Mouse (Mus musculus): ENCODE data around the gene Fam222a. TPM values are rescaled to one million over a fixed set of nuclear protein-coding genes. Genes with fewer than 3 reads are reported as not detected.
A peak's percentile ranks its signal among the peaks of the same experiment; 100 is the strongest.

Fam222a gene
- total and polyA plus RNA-seq, 2 experiments from 2014 or later = 1.3 to 5.0 TPM

DNA sequence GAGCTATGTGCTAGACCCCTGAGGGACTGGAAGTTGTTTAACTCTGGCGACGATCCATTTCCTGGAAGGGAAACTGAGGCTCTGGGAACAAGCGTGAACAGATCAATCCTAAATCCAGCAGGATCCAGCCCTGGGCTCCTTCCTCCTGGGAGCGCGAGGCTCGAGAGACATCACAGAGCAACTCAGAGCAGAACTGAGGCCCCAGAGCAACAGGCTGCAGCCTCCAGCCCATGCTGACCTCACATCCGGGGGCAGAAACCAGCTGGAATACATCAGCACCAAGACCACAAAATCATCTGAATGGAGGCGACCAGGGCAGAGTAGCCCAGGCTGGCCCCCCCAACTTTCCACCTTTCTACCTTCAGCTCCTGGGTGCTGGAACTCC, 29.8 kb upstream of the Fam222a start:
- WGBS = 20% methylated on average over 8 of the region's 8 CpGs
- Histone ChIP-seq H3K4me2 (ENCODE audit: low read depth, low read length) (0 out of 2 replicates have a peak overlapping the region, but pooled peaks have one; percentile 11), H3K9me3 (replicated peaks; ENCODE audit: control insufficient read depth, low read length) (no peaks in the 10 kb centered on the region), H3K36me3 (replicated peaks; ENCODE audit: control insufficient read depth, insufficient read depth, low read length) (no peaks in the 10 kb centered on the region), H3K4me3 (ENCODE audit: low read depth, low read length) (no peak overlapping the region), H3K27me3 (ENCODE audit: control insufficient read depth, insufficient read depth, low read length) (peaks cover 16% of the 10 kb centered on the region), H3K9ac (replicated peaks; ENCODE audit: low read depth, low read length) (no peak overlapping the region), H3K27ac (ENCODE audit: low read depth) (no peak overlapping the region), H3K4me1 (ENCODE audit: control insufficient read depth, insufficient read depth) (peaks cover 14% of the 10 kb centered on the region)
- DNase-seq (ENCODE audit: low spot score) (no peak), ATAC-seq (ENCODE audit: insufficient read depth, low read depth) (no peak)
- no peak for TF ChIP-seq CTCF (IDR thresholded peaks at IDR 0.05; ENCODE audit: low read depth)
- no peak for TF ChIP-seq EP300 (IDR thresholded peaks at IDR 0.05; ENCODE audit: low read depth)

DNA sequence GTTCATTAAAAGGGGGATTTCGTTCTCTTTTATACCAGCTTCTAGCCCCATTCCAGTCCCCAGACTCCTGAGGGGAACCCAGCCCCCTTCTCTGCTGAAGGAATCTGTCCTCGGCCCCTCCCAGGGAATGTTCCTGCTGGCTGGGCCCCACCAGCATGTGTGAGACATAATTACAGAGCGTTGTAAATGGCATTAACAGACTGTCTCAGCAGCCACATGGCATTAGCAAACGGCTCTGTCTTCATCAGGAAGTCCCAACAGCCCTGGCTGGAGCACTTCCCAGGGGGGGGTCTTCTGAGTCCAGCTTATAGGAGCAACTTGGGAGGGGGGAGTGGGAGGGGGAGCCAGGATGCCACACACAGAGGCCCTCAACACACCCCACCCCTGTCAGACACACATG, 29.1 kb upstream of the Fam222a start:
- Histone ChIP-seq H3K4me2 (ENCODE audit: low read depth, low read length) (no peak overlapping the region), H3K4me3 (ENCODE audit: low read depth, low read length) (no peak overlapping the region), H3K27ac (ENCODE audit: low read depth) (no peak overlapping the region), H3K9ac (replicated peaks; ENCODE audit: low read depth, low read length) (no peak overlapping the region), H3K9me3 (replicated peaks; ENCODE audit: control insufficient read depth, low read length) (no peaks in the 10 kb centered on the region), H3K36me3 (replicated peaks; ENCODE audit: control insufficient read depth, insufficient read depth, low read length) (no peaks in the 10 kb centered on the region), H3K4me1 (ENCODE audit: control insufficient read depth, insufficient read depth) (peaks cover 14% of the 10 kb centered on the region), H3K27me3 (ENCODE audit: control insufficient read depth, insufficient read depth, low read length) (peaks cover 16% of the 10 kb centered on the region)
- ATAC-seq (ENCODE audit: insufficient read depth, low read depth) (no peak), DNase-seq (ENCODE audit: low spot score) (no peak)
- 47% methylated on average over 4 of the region's 4 CpGs for WGBS
- TF ChIP-seq EP300 (IDR thresholded peaks at IDR 0.05; ENCODE audit: low read depth) (no peak), CTCF (IDR thresholded peaks at IDR 0.05; ENCODE audit: low read depth) (no peak)

DNA sequence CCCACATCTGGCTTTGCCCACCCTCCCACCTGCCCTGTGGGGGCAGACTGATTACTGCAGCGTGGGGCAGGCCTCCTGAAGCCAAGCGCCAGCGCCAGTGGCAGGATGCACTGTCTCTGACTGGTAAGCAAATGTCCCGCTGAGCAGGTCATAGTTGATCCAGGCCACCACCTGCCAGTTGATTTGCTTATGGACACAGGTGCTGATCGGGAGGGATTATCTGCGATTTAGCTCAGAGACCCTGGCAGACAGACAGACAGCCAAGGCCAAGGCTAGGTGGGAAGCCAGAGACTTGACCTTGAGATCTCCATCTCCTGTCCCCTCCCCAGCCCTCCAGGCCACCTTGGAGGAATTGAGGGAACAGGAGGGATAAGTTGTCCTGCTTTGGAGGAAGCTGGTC, 28.1 kb upstream of the Fam222a start:
- H3K4me1 ChIP-seq (ENCODE audit: control insufficient read depth, insufficient read depth) = peaks cover 14% of the 10 kb centered on the region
- DNase-seq (ENCODE audit: low spot score) (no peak), ATAC-seq (ENCODE audit: insufficient read depth, low read depth) (no peak)
- H3K4me3 ChIP-seq (ENCODE audit: low read depth, low read length) = no peak overlapping the region
- H3K9ac ChIP-seq (replicated peaks; ENCODE audit: low read depth, low read length) = no peak overlapping the region
- no peaks in the 10 kb centered on the region for H3K36me3 ChIP-seq (replicated peaks; ENCODE audit: control insufficient read depth, insufficient read depth, low read length)
- H3K4me2 ChIP-seq (ENCODE audit: low read depth, low read length) = no peak overlapping the region
- H3K9me3 ChIP-seq (replicated peaks; ENCODE audit: control insufficient read depth, low read length) = no peaks in the 10 kb centered on the region
- 79% methylated on average over 6 of the region's 6 CpGs for WGBS
- peaks cover 16% of the 10 kb centered on the region for H3K27me3 ChIP-seq (ENCODE audit: control insufficient read depth, insufficient read depth, low read length)
- no peak overlapping the region for H3K27ac ChIP-seq (ENCODE audit: low read depth)
- TF ChIP-seq EP300 (IDR thresholded peaks at IDR 0.05; ENCODE audit: low read depth) (no peak), CTCF (IDR thresholded peaks at IDR 0.05; ENCODE audit: low read depth) (no peak)

DNA sequence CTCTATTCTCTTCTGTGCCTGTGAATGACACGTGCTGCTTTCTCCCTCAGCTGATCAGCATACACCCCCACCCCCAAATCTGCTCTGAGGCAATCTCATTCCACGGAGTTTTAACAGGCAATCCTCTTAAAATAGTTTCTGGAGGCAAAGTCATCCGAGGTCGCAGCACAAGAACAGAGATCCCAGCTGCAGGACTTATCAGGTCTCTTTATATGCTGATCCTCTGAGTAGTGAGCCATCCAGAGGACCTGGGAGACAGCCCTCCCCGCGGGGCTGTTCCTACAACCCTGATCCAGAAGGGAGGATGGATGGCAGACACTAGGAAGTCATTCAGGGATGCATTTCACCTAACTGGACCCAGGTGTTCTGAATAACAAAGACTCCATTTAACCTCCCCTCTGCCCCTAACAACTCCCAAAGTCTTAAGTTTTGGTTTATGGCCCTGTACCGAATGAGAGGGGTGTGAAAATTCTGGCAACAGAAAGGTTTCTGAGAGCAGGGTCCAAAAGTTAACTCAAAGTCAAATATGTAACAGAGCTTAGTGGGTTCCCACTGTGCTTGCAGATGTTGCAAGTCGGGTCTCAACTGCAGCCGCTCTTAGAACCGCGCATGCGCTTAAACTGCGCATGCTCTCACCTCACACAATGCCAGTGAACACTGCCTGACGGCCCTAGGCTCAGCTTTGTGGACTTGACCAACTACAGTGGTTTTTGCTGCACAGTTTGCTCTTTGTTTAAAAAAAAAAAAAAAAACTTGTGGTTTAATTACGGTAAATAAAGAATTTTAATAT, 26.0 kb upstream of the Fam222a start:
- DNase-seq (ENCODE audit: low spot score) (peak; percentile 83), ATAC-seq (ENCODE audit: insufficient read depth, low read depth) (peak; percentile 86)
- Histone ChIP-seq H3K4me3 (ENCODE audit: low read depth, low read length) (no peak overlapping the region), H3K9ac (replicated peaks; ENCODE audit: low read depth, low read length) (no peak overlapping the region), H3K9me3 (replicated peaks; ENCODE audit: control insufficient read depth, low read length) (no peaks in the 10 kb centered on the region), H3K27ac (ENCODE audit: low read depth) (peak overlapping the region; percentile 63), H3K36me3 (replicated peaks; ENCODE audit: control insufficient read depth, insufficient read depth, low read length) (no peaks in the 10 kb centered on the region), H3K4me1 (ENCODE audit: control insufficient read depth, insufficient read depth) (peaks cover 14% of the 10 kb centered on the region), H3K27me3 (ENCODE audit: control insufficient read depth, insufficient read depth, low read length) (peaks cover 16% of the 10 kb centered on the region), H3K4me2 (ENCODE audit: low read depth, low read length) (no peak overlapping the region)
- TF ChIP-seq EP300 (IDR thresholded peaks at IDR 0.05; ENCODE audit: low read depth) (peak; percentile 79; the same call in 1 of the 2 replicates), CTCF (IDR thresholded peaks at IDR 0.05; ENCODE audit: low read depth) (no peak)
- 40% methylated on average over 15 of the region's 15 CpGs for WGBS

DNA sequence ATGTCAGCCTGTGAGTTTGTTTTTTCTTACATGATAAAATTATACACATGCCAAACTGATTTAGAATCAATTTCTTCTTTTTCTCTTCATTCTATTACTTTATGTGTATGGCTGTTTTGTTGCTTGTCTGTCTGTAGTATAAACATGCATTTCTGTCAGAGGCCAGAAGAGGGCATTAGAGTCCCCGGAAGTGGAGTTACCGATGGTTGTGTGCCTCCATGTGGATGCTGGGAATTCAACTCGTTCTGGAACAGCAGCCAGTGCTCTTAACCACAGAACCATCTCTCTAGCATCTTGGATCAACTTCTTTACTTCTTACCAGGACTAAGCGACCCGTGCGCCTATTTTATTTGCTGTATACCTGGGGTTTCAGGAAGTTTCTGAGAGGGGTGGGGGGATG, 24.2 kb upstream of the Fam222a start:
- Histone ChIP-seq H3K4me2 (ENCODE audit: low read depth, low read length) (no peak overlapping the region), H3K9ac (replicated peaks; ENCODE audit: low read depth, low read length) (no peak overlapping the region), H3K27ac (ENCODE audit: low read depth) (no peak overlapping the region), H3K36me3 (replicated peaks; ENCODE audit: control insufficient read depth, insufficient read depth, low read length) (no peaks in the 10 kb centered on the region), H3K27me3 (ENCODE audit: control insufficient read depth, insufficient read depth, low read length) (0 out of 2 replicates have a peak, but pooled peaks cover under 1% of the 10 kb centered on the region), H3K4me3 (ENCODE audit: low read depth, low read length) (no peak overlapping the region), H3K9me3 (replicated peaks; ENCODE audit: control insufficient read depth, low read length) (no peaks in the 10 kb centered on the region), H3K4me1 (ENCODE audit: control insufficient read depth, insufficient read depth) (peaks cover 14% of the 10 kb centered on the region)
- DNase-seq (ENCODE audit: low spot score) (no peak), ATAC-seq (ENCODE audit: insufficient read depth, low read depth) (no peak)
- 90% methylated on average over 6 of the region's 6 CpGs for WGBS
- no peak for TF ChIP-seq EP300 (IDR thresholded peaks at IDR 0.05; ENCODE audit: low read depth)
- no peak; the same call in 1 of the 2 replicates for TF ChIP-seq CTCF (IDR thresholded peaks at IDR 0.05; ENCODE audit: low read depth)

Data from heart, postnatal 0 days (tissue).